Mouse (Mus musculus): ENCODE data around the gene Tmcc2. TPM values are rescaled to one million over a fixed set of nuclear protein-coding genes. Genes with fewer than 3 reads are reported as not detected.

Gene Tmcc2
- total and polyA plus RNA-seq, 3 experiments, result 4.1 to 7.2 TPM; not detected in 1

DNA sequence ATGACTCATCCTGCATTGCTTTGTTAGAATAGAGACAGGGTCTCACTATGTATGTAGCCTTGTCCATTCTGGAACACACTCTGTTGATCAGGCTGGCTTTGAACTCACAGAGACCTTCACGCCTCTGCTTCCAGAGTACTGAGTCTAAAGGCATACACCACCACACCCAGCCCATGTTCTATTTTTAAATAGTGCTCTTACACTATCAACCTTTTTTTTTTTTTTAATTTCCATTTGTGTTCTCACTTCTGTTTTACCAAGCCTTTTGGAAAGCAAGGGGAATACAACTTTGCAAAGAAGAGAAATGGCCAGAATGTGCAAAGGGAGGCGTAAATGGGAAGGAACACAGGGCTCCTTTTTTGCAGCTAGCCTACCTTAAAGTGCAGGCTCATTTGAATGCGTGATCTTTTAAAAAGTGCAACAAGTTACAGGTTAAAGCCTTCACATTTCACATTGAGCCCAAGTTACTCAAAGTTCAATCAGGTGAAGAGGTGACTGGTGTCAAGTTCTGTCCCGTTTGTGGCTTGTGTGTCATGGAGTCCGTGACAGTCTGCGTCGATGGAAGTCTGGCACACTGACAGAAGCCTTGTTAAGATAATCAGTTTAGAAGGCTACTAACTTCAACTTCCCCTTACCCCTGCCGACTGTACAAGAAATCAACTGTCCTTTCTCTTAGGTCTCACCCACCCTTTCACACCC lies 25.3 kb upstream of the Tmcc2 start:
- peak; percentile 93 for DNase-seq (ENCODE audit: low read depth, low spot score)
- Histone ChIP-seq H3K27ac (ENCODE audit: control insufficient read depth, low read depth, low read length) (peak overlapping the region; percentile 81), H3K79me2 (ENCODE audit: control insufficient read depth, insufficient read depth, low read length, poor library complexity) (peaks cover 3% of the 10 kb centered on the region; the same call in 1 of the 2 replicates), H3K4me3 (ENCODE audit: control insufficient read depth in 1 of 2, insufficient read depth in 1 of 2, low read depth in 2 of 2, low read length in 2 of 2) (peak overlapping the region; percentile 40 to 78), H3K9ac (ENCODE audit: control insufficient read depth, low read depth, low read length, poor library complexity, severe bottlenecking) (peak overlapping the region; percentile 78), H3K27me3 (ENCODE audit: control insufficient read depth in 1 of 2, insufficient read depth in 2 of 2, low read length in 2 of 2) (no peaks in the 10 kb centered on the region), H3K36me3 (ENCODE audit: control insufficient read depth in 1 of 2, insufficient read depth in 2 of 2, low read length in 2 of 2) (peaks cover 0 to 34% of the 10 kb centered on the region in 2 experiments; a peak in 2 of 4 replicates), H3K9me3 (replicated peaks; ENCODE audit: insufficient read depth, low read length) (no peaks in the 10 kb centered on the region), H3K4me1 (ENCODE audit: control insufficient read depth in 1 of 2, insufficient read depth in 2 of 2, low read length in 2 of 2) (peaks cover 20 to 28% of the 10 kb centered on the region in 2 experiments)
- peak; percentile 67 for TF ChIP-seq GATA1 (IDR thresholded peaks at IDR 0.05; ENCODE audit: low read depth, low read length)
- TF ChIP-seq MYC (IDR thresholded peaks at IDR 0.05; ENCODE audit: low read depth, low read length), result 0 out of 2 replicates have a peak, but pooled peaks have one; percentile 32
- TF ChIP-seq ZMIZ1 (IDR thresholded peaks at IDR 0.05; ENCODE audit: low read depth, low read length), result no peak
- no peak for TF ChIP-seq UBTF (IDR thresholded peaks at IDR 0.05; ENCODE audit: borderline replicate concordance, insufficient read depth, low read depth, low read length)
- TF ChIP-seq CHD1 (IDR thresholded peaks at IDR 0.05; ENCODE audit: low read depth, low read length), result no peak
- peak; percentile 22; the same call in 1 of the 2 replicates for TF ChIP-seq ETS1 (IDR thresholded peaks at IDR 0.05; ENCODE audit: low read depth, low read length)
- TF ChIP-seq RAD21 (IDR thresholded peaks at IDR 0.05; ENCODE audit: low read depth, low read length), result no peak
- TF ChIP-seq POLR2AphosphoS2 (IDR thresholded peaks at IDR 0.05; ENCODE audit: low read length), result no peak
- TF ChIP-seq MXI1 (IDR thresholded peaks at IDR 0.05; ENCODE audit: low read depth, low read length), result no peak; the same call in 1 of the 2 replicates
- peak; percentile 49 for TF ChIP-seq TAL1 (IDR thresholded peaks at IDR 0.05; ENCODE audit: low read length)
- no peak; the same call in 1 of the 2 replicates for TF ChIP-seq RCOR1 (IDR thresholded peaks at IDR 0.05; ENCODE audit: low read depth, low read length)
- TF ChIP-seq MAZ (IDR thresholded peaks at IDR 0.05; ENCODE audit: low read depth, low read length), result 0 out of 2 replicates have a peak, but pooled peaks have one; percentile 22
- TF ChIP-seq EP300 (IDR thresholded peaks at IDR 0.05; ENCODE audit: low read depth in 1 of 2, low read length in 2 of 2), result peak; percentile 44 to 72
- TF ChIP-seq KAT2A (conservative IDR thresholded peaks at IDR 0.05; ENCODE audit: low read depth, low read length), result no peak
- TF ChIP-seq POLR2A (IDR thresholded peaks at IDR 0.05; ENCODE audit: control insufficient read depth in 1 of 2, insufficient read depth in 1 of 2, low read depth in 1 of 2, low read length in 2 of 2, poor library complexity in 1 of 2), result no peak
- TF ChIP-seq ZNF384 (IDR thresholded peaks at IDR 0.05; ENCODE audit: low read depth, low read length), result peak; percentile 68
- TF ChIP-seq MAFK (IDR thresholded peaks at IDR 0.05; ENCODE audit: borderline replicate concordance, low read depth, low read length), result 0 out of 2 replicates have a peak, but pooled peaks have one; percentile 7
- no peak; the same call in 1 of the 2 replicates for TF ChIP-seq SIN3A (IDR thresholded peaks at IDR 0.05; ENCODE audit: low read length)
- no peak for TF ChIP-seq CTCF (IDR thresholded peaks at IDR 0.05 in 2 of 3, conservative IDR thresholded peaks at IDR 0.05 in 1 of 3; ENCODE audit: control insufficient read depth in 1 of 3, insufficient read depth in 1 of 3, low read depth in 2 of 3, low read length in 3 of 3, poor library complexity in 1 of 3, severe bottlenecking in 1 of 3)
- TF ChIP-seq USF1 (IDR thresholded peaks at IDR 0.05; ENCODE audit: low read depth, low read length), result no peak
- no peak for TF ChIP-seq NRF1 (IDR thresholded peaks at IDR 0.05; ENCODE audit: insufficient read depth, low read depth, low read length, poor library complexity, severe bottlenecking)
- TF ChIP-seq BHLHE40 (IDR thresholded peaks at IDR 0.05; ENCODE audit: borderline replicate concordance, low read depth, low read length), result no peak
- no peak for TF ChIP-seq JUND (IDR thresholded peaks at IDR 0.05; ENCODE audit: low read depth, low read length)
- TF ChIP-seq SMC3 (IDR thresholded peaks at IDR 0.05; ENCODE audit: low read depth, low read length), result no peak
- TF ChIP-seq USF2 (IDR thresholded peaks at IDR 0.05; ENCODE audit: borderline replicate concordance in 1 of 2, insufficient read depth in 1 of 2, low read depth in 1 of 2, low read length in 2 of 2), result no peak
- TF ChIP-seq ZKSCAN1 (IDR thresholded peaks at IDR 0.05; ENCODE audit: low read depth, low read length), result no peak
- TF ChIP-seq ZC3H11A (IDR thresholded peaks at IDR 0.05; ENCODE audit: low read depth, low read length), result no peak
- peak; percentile 9; the same call in 1 of the 2 replicates for TF ChIP-seq MAX (IDR thresholded peaks at IDR 0.05; ENCODE audit: low read length)
- no peak for TF ChIP-seq NELFE (IDR thresholded peaks at IDR 0.05; ENCODE audit: low read depth, low read length)

Measured in MEL (cell line).